Mouse (Mus musculus) thymus, postnatal 0 days (tissue): ENCODE data around the gene Cmtm6. TPM values are rescaled to one million over a fixed set of nuclear protein-coding genes. Genes with fewer than 3 reads are reported as not detected.
A peak's percentile ranks its signal among the peaks of the same experiment; 100 is the strongest.
"Not testable (repeated sequence)": the region's sequence is repeated elsewhere in the genome, so short reads cannot be mapped to it uniquely, and the experiment has no call there.

Source experiments
- DNase-seq: peaks from one replicate; pipeline ENCODE4 v3.0.0-alpha.2; 2015; ENCODE audit warnings: low spot score
- polyA plus RNA-seq: library from polyadenylated mRNA; unstranded; fragments of >200 nt; fragmentation: Nextera tagmentation; extraction: Ambion mirVana; gene quantifications from 2 replicates; pipeline ENCODE4 v1.2.1, GENCODE M21; 2015

Gene Cmtm6
- 92.2 and 93.4 TPM in 2 replicates for polyA plus RNA-seq

- peak; percentile 96 for DNase-seq
Observed at GRCm38 (mm10) chr9:114731011-114731755, at the start of gene Cmtm6. Gene Cmtm6, plus strand, starts transcription at chr9:114731116.

GRCm38 (mm10) chr9:114682193-114682592 is 48.7 kb upstream of the Cmtm6 start:
- no peak for DNase-seq

GRCm38 (mm10) chr9:114686245-114686644 is 44.7 kb upstream of the Cmtm6 start:
- no peak for DNase-seq

GRCm38 (mm10) chr9:114687639-114688038 is 43.3 kb upstream of the Cmtm6 start:
- DNase-seq, result no peak

GRCm38 (mm10) chr9:114688252-114688952 is 42.5 kb upstream of the Cmtm6 start, which contains the start of gene Dync1li1:
Gene Dync1li1, plus strand, starts transcription at chr9:114688790.
- peak; percentile 94 for DNase-seq

- DNase-seq, result no peak
Observed at GRCm38 (mm10) chr9:114688953-114689407, 41.9 kb upstream of the Cmtm6 start.

- DNase-seq, result no peak
Observed at GRCm38 (mm10) chr9:114690119-114690601, 40.8 kb upstream of the Cmtm6 start.

GRCm38 (mm10) chr9:114691112-114691511 is 39.8 kb upstream of the Cmtm6 start:
- no peak for DNase-seq

GRCm38 (mm10) chr9:114695662-114696061 is 35.3 kb upstream of the Cmtm6 start:
- DNase-seq, result not testable (repeated sequence)

- no peak for DNase-seq
Observed at GRCm38 (mm10) chr9:114697072-114697471, 33.8 kb upstream of the Cmtm6 start.

- no peak for DNase-seq
Observed at GRCm38 (mm10) chr9:114697926-114698325, 33.0 kb upstream of the Cmtm6 start.

- no peak for DNase-seq
Observed at GRCm38 (mm10) chr9:114699262-114699661, 31.7 kb upstream of the Cmtm6 start.

GRCm38 (mm10) chr9:114699882-114700665 is 30.8 kb upstream of the Cmtm6 start:
- DNase-seq, result no peak

- no peak for DNase-seq
Observed at GRCm38 (mm10) chr9:114701031-114701430, 29.9 kb upstream of the Cmtm6 start.

- DNase-seq, result no peak
Observed at GRCm38 (mm10) chr9:114701921-114702320, 29.0 kb upstream of the Cmtm6 start.

GRCm38 (mm10) chr9:114707805-114708204 is 23.1 kb upstream of the Cmtm6 start:
- DNase-seq, result no peak

GRCm38 (mm10) chr9:114710345-114710744 is 20.6 kb upstream of the Cmtm6 start:
- DNase-seq, result peak; percentile 46

GRCm38 (mm10) chr9:114713481-114713880 is 17.4 kb upstream of the Cmtm6 start:
- DNase-seq, result no peak

GRCm38 (mm10) chr9:114716677-114717331 is 14.1 kb upstream of the Cmtm6 start:
- no peak for DNase-seq

- no peak for DNase-seq
Observed at GRCm38 (mm10) chr9:114727315-114727714, 3.6 kb upstream of the Cmtm6 start.

GRCm38 (mm10) chr9:114728432-114728831 is 2.5 kb upstream of the Cmtm6 start:
- not testable (repeated sequence) for DNase-seq
